Mouse (Mus musculus) MEL (cell line): Measurements from ENCODE around the gene Prepl.

Experiments
- CTCF ChIP-seq, 3 experiments: IDR thresholded peaks in 2 of 3; conservative IDR thresholded peaks in 1 of 3; 2 replicates each; pipeline ENCODE4 v1.5.1; 2011 to 2012; ENCODE audit warnings: low read length in 3 of 3, low read depth in 2 of 3, mild to moderate bottlenecking in 2 of 3, improper control_type of control experiment in 1 of 3, inconsistent platforms in 1 of 3, mixed read lengths in 1 of 3, moderate library complexity in 1 of 3; ENCODE audit not compliant: control insufficient read depth in 1 of 3, insufficient read depth in 1 of 3, poor library complexity in 1 of 3, severe bottlenecking in 1 of 3
- ELF1 ChIP-seq: IDR thresholded peaks from 2 replicates; pipeline ENCODE4 v1.6.1; 2014; ENCODE audit warnings: low read depth, mild to moderate bottlenecking, inconsistent platforms, low read length, improper control_type of control experiment, moderate library complexity
- EP300 ChIP-seq, 2 experiments: IDR thresholded peaks; 2 replicates each; pipeline ENCODE4 v1.6.1; 2011; ENCODE audit warnings: improper control_type of control experiment in 2 of 2, low read length in 2 of 2, low read depth in 1 of 2, mild to moderate bottlenecking in 1 of 2
- GABPA ChIP-seq: IDR thresholded peaks from 2 replicates; pipeline ENCODE4 v1.6.1; 2012; ENCODE audit warnings: low read depth, mild to moderate bottlenecking, inconsistent platforms, low read length, improper control_type of control experiment, moderate library complexity
- MAX ChIP-seq: IDR thresholded peaks from 2 replicates; pipeline ENCODE4 v1.6.1; 2011; ENCODE audit warnings: low read length, improper control_type of control experiment
- POLR2A ChIP-seq, 2 experiments: IDR thresholded peaks; 2 replicates each; pipeline ENCODE4 v1.6.1; 2011 to 2012; ENCODE audit warnings: low read length in 2 of 2, mild to moderate bottlenecking in 2 of 2, control low read depth in 1 of 2, improper control_type of control experiment in 1 of 2, low read depth in 1 of 2, moderate library complexity in 1 of 2; ENCODE audit not compliant: control insufficient read depth in 1 of 2, insufficient read depth in 1 of 2, poor library complexity in 1 of 2
- POLR2AphosphoS2 ChIP-seq: IDR thresholded peaks from 2 replicates; pipeline ENCODE4 v1.6.1; 2011; ENCODE audit warnings: low read length, improper control_type of control experiment

GRCm38 (mm10) chr17:85067331-85067730 lies 22.7 kb downstream of the Prepl start:
- TF ChIP-seq CTCF (IDR thresholded peaks at IDR 0.05 in 2 of 3, conservative IDR thresholded peaks at IDR 0.05 in 1 of 3; ENCODE audit: control insufficient read depth in 1 of 3, insufficient read depth in 1 of 3, low read depth in 2 of 3, low read length in 3 of 3, poor library complexity in 1 of 3, severe bottlenecking in 1 of 3) (no peak), POLR2A (IDR thresholded peaks at IDR 0.05; ENCODE audit: control insufficient read depth in 1 of 2, insufficient read depth in 1 of 2, low read depth in 1 of 2, low read length in 2 of 2, poor library complexity in 1 of 2) (no peak), ELF1 (no peak), GABPA (no peak), MAX (no peak), POLR2AphosphoS2 (no peak), EP300 (IDR thresholded peaks at IDR 0.05; ENCODE audit: low read depth in 1 of 2, low read length in 2 of 2) (no peak)
